Mouse (Mus musculus) B cell, adult (primary cell): ENCODE data around the gene Vmn1r93. TPM values are rescaled to one million over a fixed set of nuclear protein-coding genes. Genes with fewer than 3 reads are reported as not detected.

Experiments
- total RNA-seq: library from RNA; stranded (reverse); gene quantifications from 4 replicates; pipeline ENCODE4 v1.2.4, GENCODE M21; 2023; ENCODE audit not compliant: inconsistent age

Vmn1r93 gene
- not detected in 4 replicates for total RNA-seq

GRCm38 (mm10) chr7:20138988-20139387, at the start of gene Vmn1r93:
Gene Vmn1r93 (minus strand): TSS chr7:20139088.

GRCm38 (mm10) chr7:20168277-20168676, 29.4 kb upstream of the Vmn1r93 start, which contains the start of gene Vmn1r94:
Gene Vmn1r94 (minus strand): TSS chr7:20168377.

GRCm38 (mm10) chr7:20122479-20122878, 16.4 kb downstream of the Vmn1r93 start, which contains the start of gene Gm16442:
Gene Gm16442 (minus strand): TSS chr7:20122579.

GRCm38 (mm10) chr7:20099380-20099779, 39.5 kb downstream of the Vmn1r93 start, which contains the start of gene Vmn1r91:
Gene Vmn1r91 (plus strand): TSS chr7:20099680.

Other genes with a start within 250 kb of the Vmn1r93 start
- gene Pvr, start 217.9 kb downstream of the Vmn1r93 start, total RNA-seq: 15.8 to 22.5 TPM (median 19.3 TPM) in 4 replicates
- gene Igsf23, start 188.3 kb downstream of the Vmn1r93 start, total RNA-seq: not detected in 4 replicates
- gene Ceacam20, start 173.7 kb downstream of the Vmn1r93 start, total RNA-seq: not detected in 4 replicates
- not detected in 4 replicates for gene Nlrp9b, start 147.6 kb downstream of the Vmn1r93 start, total RNA-seq
- not detected in 4 replicates for gene Vmn1r91, start 39.4 kb downstream of the Vmn1r93 start, total RNA-seq
- not detected in 4 replicates for gene Gm16442, start 16.5 kb downstream of the Vmn1r93 start, total RNA-seq
- gene Vmn1r94, start 29.3 kb upstream of the Vmn1r93 start, total RNA-seq: not detected in 4 replicates
- gene Vmn1r95, start 54.6 kb upstream of the Vmn1r93 start, total RNA-seq: not detected in 4 replicates
- gene Gm6164, start 66.5 kb upstream of the Vmn1r93 start, total RNA-seq: not detected in 4 replicates
- not detected in 4 replicates for gene Gm4498, start 94.7 kb upstream of the Vmn1r93 start, total RNA-seq
- gene Gm5890, start 123.7 kb upstream of the Vmn1r93 start, total RNA-seq: not detected in 4 replicates
- gene Gm4133, start 195.0 kb upstream of the Vmn1r93 start, total RNA-seq: not detected in 4 replicates
- gene Gm5728, start 236.3 kb upstream of the Vmn1r93 start, total RNA-seq: not detected in 4 replicates